Mouse (Mus musculus) liver, postnatal 0 days (tissue): ENCODE results near the gene Pla2r1. TPM values are rescaled to one million over a fixed set of nuclear protein-coding genes. Genes with fewer than 3 reads are reported as not detected.

Experiments used
- ATAC-seq: fragments of 200-750 bp; cut with Nextera tagmentation; 2 replicates; pipeline ENCODE4 v1.8.0; 2017; ENCODE audit warnings: mild to moderate bottlenecking, moderate library complexity
- DNase-seq: peaks from one replicate; pipeline ENCODE4 v3.0.0-alpha.2; 2016
- H3K27ac ChIP-seq: fragments of 300-500 bp; sonication (generic); 2 replicates; pipeline ENCODE4 v1.5.1; 2014; ENCODE audit warnings: antibody characterized with exemption, moderate library complexity, mild to moderate bottlenecking, low read depth
- H3K27me3 ChIP-seq: fragments of 300-500 bp; sonication (generic); 2 replicates; pipeline ENCODE4 v1.6.1; 2014; ENCODE audit warnings: low read length, control low read depth, mixed read lengths; ENCODE audit not compliant: insufficient read depth
- H3K36me3 ChIP-seq: fragments of 300-500 bp; sonication (generic); replicated peaks from 2 replicates; pipeline ENCODE4 v1.6.1; 2014; ENCODE audit warnings: mild to moderate bottlenecking, control low read depth, low read length, moderate library complexity, mixed read lengths; ENCODE audit not compliant: insufficient read depth
- H3K4me1 ChIP-seq: fragments of 300-500 bp; sonication (generic); 2 replicates; pipeline ENCODE4 v1.6.1; 2014; ENCODE audit warnings: antibody characterized with exemption, mild to moderate bottlenecking, control low read depth; ENCODE audit not compliant: insufficient read depth
- H3K4me2 ChIP-seq: fragments of 300-500 bp; sonication (generic); 2 replicates; pipeline ENCODE4 v1.6.1; 2014; ENCODE audit warnings: low read depth, mild to moderate bottlenecking, low read length, moderate library complexity, mixed read lengths
- H3K4me3 ChIP-seq: fragments of 300-500 bp; sonication (generic); 2 replicates; pipeline ENCODE4 v1.5.1; 2014; ENCODE audit warnings: low read depth, low read length
- H3K9ac ChIP-seq: fragments of 300-500 bp; sonication (generic); replicated peaks from 2 replicates; pipeline ENCODE4 v1.6.1; 2014; ENCODE audit warnings: mild to moderate bottlenecking, moderate library complexity
- H3K9me3 ChIP-seq: fragments of 300-500 bp; sonication (generic); 2 replicates; pipeline ENCODE4 v1.6.1; 2016; ENCODE audit warnings: mild to moderate bottlenecking, control low read depth, low read length, mixed read lengths
- CTCF ChIP-seq: sonication (generic); IDR thresholded peaks from 2 replicates; pipeline ENCODE4 v1.5.1; 2016; ENCODE audit warnings: antibody characterized with exemption, low read depth
- EP300 ChIP-seq: IDR thresholded peaks from 2 replicates; pipeline ENCODE4 v1.6.1; 2016; ENCODE audit warnings: antibody characterized with exemption, low read depth, mild to moderate bottlenecking
- WGBS: fragments of 180-500 bp; shearing (Covaris S2); extraction: QIAGEN DNeasy Blood & Tissue Kit; methylation state at CpG from one replicate; pipeline ENCODE4 v1.1.7; 2014; ENCODE audit not compliant: insufficient replicate concordance; 5-methylcytosine and 5-hydroxymethylcytosine counted together
- polyA plus RNA-seq: library from polyadenylated mRNA; unstranded; fragments of >200 nt; fragmentation: Nextera tagmentation; extraction: Ambion mirVana; gene quantifications from 2 replicates; pipeline ENCODE4 v1.2.1, GENCODE M21; 2015

The Pla2r1 gene
- polyA plus RNA-seq, 1 experiment from 2014 or later, result 0.35 TPM

DNA sequence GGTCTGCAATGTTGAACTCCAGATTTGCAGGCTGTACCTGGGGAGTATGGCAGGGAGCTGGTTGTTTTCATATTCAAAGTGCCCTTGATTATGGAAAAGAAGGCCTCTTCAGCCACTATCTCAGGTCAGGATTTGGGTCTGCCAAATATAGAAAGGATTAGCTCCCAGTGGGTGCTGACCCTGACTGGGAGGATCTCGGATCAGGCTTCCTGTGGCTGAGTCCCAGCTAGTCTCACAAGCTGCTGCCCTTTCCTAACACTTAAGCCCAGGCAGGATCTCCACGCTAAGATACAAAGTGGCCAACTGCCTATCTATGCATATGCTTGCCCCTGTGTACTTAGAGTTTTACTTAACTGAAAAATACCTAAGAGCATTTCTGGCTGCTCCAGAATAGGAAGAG is 1.4 kb downstream of the Pla2r1 start:
- Histone ChIP-seq H3K36me3 (no peaks in the 10 kb centered on the region), H3K4me3 (no peak overlapping the region), H3K27ac (no peak overlapping the region), H3K9ac (no peak overlapping the region), H3K27me3 (no peaks in the 10 kb centered on the region), H3K4me2 (no peak overlapping the region), H3K4me1 (peaks cover 4% of the 10 kb centered on the region), H3K9me3 (no peaks in the 10 kb centered on the region)
- 53% methylated on average over 2 of the region's 2 CpGs for WGBS
- ATAC-seq (no peak), DNase-seq (no peak)
- TF ChIP-seq CTCF (no peak), EP300 (no peak)

DNA sequence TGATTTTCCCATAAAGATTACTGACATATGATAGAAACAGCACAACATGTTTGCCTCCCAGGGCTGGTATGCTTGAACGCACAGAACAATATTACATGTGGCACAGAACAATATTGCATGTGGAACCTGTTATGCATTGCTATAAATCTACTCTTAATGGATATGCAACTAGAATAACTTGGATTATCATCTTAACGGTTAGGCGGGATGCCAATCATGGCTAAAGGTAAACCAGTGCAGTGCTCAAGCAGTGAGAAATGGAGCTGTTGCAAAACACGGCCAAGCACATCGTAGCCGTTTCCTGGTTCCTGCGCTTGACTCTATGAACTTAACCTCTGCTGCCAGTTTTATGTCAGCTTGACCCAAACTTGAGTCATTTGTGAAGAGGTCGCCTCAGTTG is 2.6 kb downstream of the Pla2r1 start:
- no peaks in the 10 kb centered on the region for H3K27me3 ChIP-seq
- H3K4me1 ChIP-seq, result peaks cover 4% of the 10 kb centered on the region
- no peak overlapping the region for H3K27ac ChIP-seq
- WGBS, result 85% methylated on average over 8 of the region's 8 CpGs
- H3K4me3 ChIP-seq, result no peak overlapping the region
- no peak for TF ChIP-seq EP300
- TF ChIP-seq CTCF, result no peak
- H3K9me3 ChIP-seq, result no peaks in the 10 kb centered on the region
- ATAC-seq (no peak), DNase-seq (no peak)
- H3K36me3 ChIP-seq, result no peaks in the 10 kb centered on the region
- H3K4me2 ChIP-seq, result no peak overlapping the region
- no peak overlapping the region for H3K9ac ChIP-seq

DNA sequence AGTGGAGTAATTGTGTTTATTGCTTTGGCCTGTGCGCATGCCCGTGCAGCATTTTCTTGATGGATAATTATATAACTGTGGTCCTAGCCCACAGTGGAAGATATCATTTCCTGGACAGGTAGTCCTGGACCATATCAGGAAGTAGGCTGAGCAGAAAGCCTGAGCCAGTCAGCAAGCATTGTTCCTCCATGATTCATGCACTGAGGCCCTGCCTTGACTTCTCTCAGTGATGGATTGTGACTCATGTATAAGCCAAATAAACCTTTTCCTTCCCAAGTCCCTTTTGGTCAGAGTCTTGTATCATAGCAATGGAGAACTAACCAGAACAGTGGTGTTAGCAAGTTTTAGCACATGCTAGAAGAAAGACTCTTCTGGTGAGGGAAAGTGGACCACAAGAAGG is 3.3 kb downstream of the Pla2r1 start:
- Histone ChIP-seq H3K9me3 (no peaks in the 10 kb centered on the region), H3K4me2 (no peak overlapping the region), H3K27ac (no peak overlapping the region), H3K9ac (no peak overlapping the region), H3K36me3 (no peaks in the 10 kb centered on the region), H3K4me3 (no peak overlapping the region), H3K27me3 (no peaks in the 10 kb centered on the region), H3K4me1 (peaks cover 4% of the 10 kb centered on the region)
- DNase-seq (no peak), ATAC-seq (no peak)
- TF ChIP-seq EP300 (no peak), CTCF (no peak)
- 77% methylated on average over 2 of the region's 2 CpGs for WGBS

DNA sequence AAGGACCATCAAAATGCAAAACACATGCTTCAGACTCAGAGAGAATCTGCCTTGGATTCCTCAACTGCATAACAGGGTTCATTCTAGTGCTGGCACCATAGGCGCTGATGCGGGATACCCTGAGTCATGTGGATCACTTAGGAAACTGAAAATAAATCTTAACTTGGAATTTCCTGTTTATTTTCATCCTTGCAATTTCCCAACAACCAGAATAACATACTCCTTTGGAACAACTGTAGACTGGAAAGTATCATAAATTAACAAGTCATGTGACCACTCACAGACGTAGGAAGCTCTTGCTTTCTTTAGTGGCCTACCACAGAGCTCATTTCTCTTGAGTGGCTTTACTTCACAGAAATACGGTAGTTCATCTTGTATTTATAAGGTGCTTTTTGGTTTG is 7.0 kb downstream of the Pla2r1 start:
- no peak overlapping the region for H3K4me3 ChIP-seq
- H3K9me3 ChIP-seq, result no peaks in the 10 kb centered on the region
- no peaks in the 10 kb centered on the region for H3K4me1 ChIP-seq
- no peak overlapping the region for H3K27ac ChIP-seq
- no peak overlapping the region for H3K9ac ChIP-seq
- TF ChIP-seq EP300, result no peak
- no peak for TF ChIP-seq CTCF
- 76% methylated on average over 4 of the region's 4 CpGs for WGBS
- DNase-seq, result no peak
- H3K4me2 ChIP-seq, result no peak overlapping the region
- H3K36me3 ChIP-seq, result no peaks in the 10 kb centered on the region
- no peak for ATAC-seq
- no peaks in the 10 kb centered on the region for H3K27me3 ChIP-seq

DNA sequence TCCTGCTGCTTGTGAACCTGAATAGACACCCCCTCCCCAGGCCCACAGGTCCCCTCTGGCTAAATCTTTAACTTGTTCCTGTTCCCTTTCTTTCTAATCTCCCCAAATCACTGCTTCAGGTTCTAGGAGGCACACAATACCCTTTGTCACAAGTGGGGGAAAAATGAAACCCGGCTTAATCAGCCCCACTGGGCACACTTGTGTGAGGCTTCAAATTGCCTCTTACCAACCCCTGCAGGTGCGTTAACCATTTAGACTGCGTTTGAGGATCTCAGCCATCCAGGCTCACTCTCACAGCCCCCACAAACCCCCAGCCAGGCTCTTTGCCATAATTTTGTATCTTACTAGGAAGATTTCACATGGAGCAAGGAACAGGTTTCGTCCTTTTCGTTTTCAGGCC is 9.1 kb downstream of the Pla2r1 start:
- no peaks in the 10 kb centered on the region for H3K4me1 ChIP-seq
- H3K4me2 ChIP-seq, result no peak overlapping the region
- no peaks in the 10 kb centered on the region for H3K9me3 ChIP-seq
- DNase-seq (no peak), ATAC-seq (no peak)
- no peaks in the 10 kb centered on the region for H3K36me3 ChIP-seq
- no peak overlapping the region for H3K27ac ChIP-seq
- 70% methylated on average over 5 of the region's 5 CpGs for WGBS
- no peak overlapping the region for H3K4me3 ChIP-seq
- no peaks in the 10 kb centered on the region for H3K27me3 ChIP-seq
- H3K9ac ChIP-seq, result no peak overlapping the region
- no peak for TF ChIP-seq CTCF

DNA sequence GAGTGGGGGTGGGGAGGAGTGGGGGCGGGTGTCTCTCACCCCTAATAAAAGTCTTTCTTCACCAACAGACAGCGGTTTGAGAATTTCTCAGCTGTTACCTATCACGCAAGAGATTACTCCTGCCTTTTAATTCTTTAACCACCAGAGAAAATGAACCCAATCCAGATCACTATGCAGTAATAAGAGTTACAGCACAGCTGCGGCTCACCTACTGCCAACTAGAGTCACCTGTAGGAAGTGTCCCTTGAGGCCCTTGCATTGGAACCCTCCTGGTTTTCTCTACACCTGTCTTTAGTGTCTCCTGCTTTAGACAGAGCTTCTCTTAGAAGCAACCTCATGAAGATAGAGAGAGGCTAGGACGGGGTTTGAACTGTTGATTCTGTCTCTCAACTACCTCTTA is 11.4 kb downstream of the Pla2r1 start:
- no peak for DNase-seq
- H3K4me1 ChIP-seq, result no peaks in the 10 kb centered on the region
- no peak for ATAC-seq
- no peak overlapping the region for H3K4me2 ChIP-seq
- H3K36me3 ChIP-seq, result no peaks in the 10 kb centered on the region
- no peak overlapping the region for H3K27ac ChIP-seq
- H3K27me3 ChIP-seq, result no peaks in the 10 kb centered on the region
- no peak overlapping the region for H3K4me3 ChIP-seq
- H3K9ac ChIP-seq, result no peak overlapping the region
- WGBS, result 41% methylated on average over 5 of the region's 5 CpGs
- TF ChIP-seq EP300, result no peak
- TF ChIP-seq CTCF, result no peak
- H3K9me3 ChIP-seq, result no peaks in the 10 kb centered on the region

DNA sequence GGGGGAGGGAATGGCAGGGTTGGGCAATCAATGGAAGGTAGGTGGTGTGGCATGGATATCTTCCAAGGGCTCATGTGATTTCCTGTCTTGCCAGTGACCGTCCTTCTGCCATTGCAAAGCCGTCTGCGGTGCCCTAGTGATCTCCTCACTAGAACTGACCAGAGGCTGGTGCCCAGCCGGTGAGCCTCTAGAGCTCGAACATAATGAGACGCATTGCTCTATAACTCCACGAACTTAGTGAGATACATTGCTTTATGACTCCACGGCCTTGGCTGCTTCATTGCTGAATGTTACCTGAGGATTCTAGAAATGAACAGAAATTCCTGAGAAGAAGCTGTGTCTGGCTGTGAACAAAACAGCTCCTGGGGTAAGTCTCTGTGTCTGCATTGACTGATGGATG is 12.8 kb downstream of the Pla2r1 start:
- no peak for ATAC-seq
- no peak overlapping the region for H3K9ac ChIP-seq
- no peaks in the 10 kb centered on the region for H3K36me3 ChIP-seq
- DNase-seq, result no peak
- H3K4me3 ChIP-seq, result no peak overlapping the region
- no peaks in the 10 kb centered on the region for H3K27me3 ChIP-seq
- TF ChIP-seq EP300, result no peak
- TF ChIP-seq CTCF, result no peak
- H3K9me3 ChIP-seq, result no peaks in the 10 kb centered on the region
- H3K27ac ChIP-seq, result no peak overlapping the region
- no peaks in the 10 kb centered on the region for H3K4me1 ChIP-seq
- 86% methylated on average over 8 of the region's 8 CpGs for WGBS
- H3K4me2 ChIP-seq, result no peak overlapping the region
